Mouse (Mus musculus) megakaryocyte-erythroid progenitor cell, adult 5-6 weeks (primary cell): ENCODE data around the gene Gpr55. TPM values are rescaled to one million over a fixed set of nuclear protein-coding genes. Genes with fewer than 3 reads are reported as not detected.

Source experiments
- ATAC-seq: replicated peaks from 2 replicates; pipeline ENCODE4 v1.8.0; 2016; ENCODE audit warnings: mild to moderate bottlenecking, inconsistent platforms; ENCODE audit not compliant: severe bottlenecking, poor library complexity, low FRiP score, low TSS enrichment
- total RNA-seq, 2 experiments: library from RNA; stranded (forward) in 1 of 2; stranded (reverse) in 1 of 2; fragments of 200-1000, 215-1000 nt in 1 of 2; fragments of >200 nt in 1 of 2; fragmentation: Nextera tagmentation in 1 of 2; gene quantifications; 2 replicates each; pipeline ENCODE4 v1.2.3; 2014 to 2017

The Gpr55 gene
- total RNA-seq, 2 experiments from 2014 or later, result not detected

DNA sequence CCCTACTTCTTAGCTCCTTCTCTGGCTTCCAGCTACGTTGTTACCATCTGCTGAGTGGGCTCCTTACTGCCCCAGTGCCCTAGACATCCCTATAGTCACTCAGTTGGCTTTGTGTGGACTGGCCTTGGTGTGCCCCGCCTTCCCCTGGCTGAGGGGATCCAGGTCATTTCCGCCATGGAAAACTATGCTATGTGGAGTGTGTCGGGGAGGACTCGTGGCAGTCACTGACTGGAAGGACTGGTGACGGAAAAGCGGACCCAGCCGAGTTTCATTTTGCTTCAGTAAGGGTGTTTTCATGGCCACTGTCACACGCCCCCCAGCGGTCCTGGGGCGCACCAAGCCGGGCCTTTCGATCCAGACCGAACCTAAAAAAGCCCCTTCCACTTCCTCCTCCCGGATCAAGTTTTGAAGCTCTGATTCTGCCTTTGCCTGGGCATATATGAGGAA lies 65.4 kb downstream of the Gpr55 start:
- peak; percentile 62 for ATAC-seq

DNA sequence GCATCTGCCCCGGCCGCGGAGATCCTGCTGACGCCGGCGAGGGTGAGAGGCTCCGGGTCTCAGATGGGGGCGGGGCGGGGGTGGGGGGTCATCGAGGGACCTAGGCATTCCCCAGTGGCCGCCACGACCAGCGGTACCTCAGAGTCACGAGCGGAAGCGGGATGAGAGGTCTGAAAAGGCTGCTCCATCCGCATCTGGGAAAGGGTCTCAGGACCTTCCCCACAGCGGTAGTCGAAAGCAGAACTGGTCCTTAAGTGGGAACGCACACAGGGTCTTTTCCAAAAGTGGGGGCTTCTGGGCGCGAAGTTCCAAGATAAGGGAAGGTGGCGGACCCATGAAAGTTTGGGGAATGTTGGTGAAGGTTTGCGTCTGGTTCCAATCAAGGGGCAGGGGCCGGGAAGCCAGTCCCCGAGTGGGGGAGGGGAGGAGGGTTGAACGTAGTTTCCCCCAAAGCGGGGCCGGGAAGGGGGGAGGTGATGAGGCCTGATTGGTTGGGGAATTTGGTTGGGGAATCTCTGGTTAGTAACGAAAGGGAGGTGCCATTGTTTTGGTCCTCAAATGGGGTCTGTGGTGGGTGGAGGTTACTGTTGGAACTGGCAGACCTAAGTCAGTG lies 66.0 kb downstream of the Gpr55 start:
- no peak for ATAC-seq

DNA sequence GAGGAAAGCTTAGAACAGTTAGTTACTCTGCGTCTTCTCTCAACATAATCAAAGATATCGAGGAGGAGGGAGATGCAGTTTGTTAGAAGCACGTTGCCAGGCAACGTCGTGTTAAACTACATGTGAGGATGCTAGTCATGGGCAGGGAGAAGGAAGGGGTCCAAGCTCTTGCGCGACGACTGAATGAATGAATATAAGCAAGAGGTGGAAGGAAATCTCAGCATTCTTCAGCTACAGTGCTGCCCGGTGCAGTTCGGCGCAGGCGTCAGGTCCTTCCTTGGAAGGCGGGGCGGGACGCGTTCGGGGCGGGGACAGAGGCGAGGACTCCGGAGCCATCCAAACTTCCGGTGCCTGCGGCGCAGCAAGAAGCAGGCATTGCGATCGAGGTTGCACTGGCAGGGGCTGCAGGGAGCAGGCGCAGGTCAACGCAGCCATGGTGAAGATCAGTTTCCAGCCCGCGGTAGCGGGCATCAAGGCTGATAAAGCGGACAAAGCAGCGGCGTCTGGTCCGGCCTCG lies 66.5 kb downstream of the Gpr55 start, which contains the start of gene Itm2c:
Gene Itm2c (plus strand): TSS at position 51 of the 517 bp plus-strand sequence.
- peak; percentile 73 for ATAC-seq

Other genes with a start within 250 kb of the Gpr55 start
- gene A630001G21Rik, start 182.4 kb downstream of the Gpr55 start, total RNA-seq (2014; fragmentation: Nextera tagmentation), result 35.7 and 49.8 TPM in 2 replicates
- gene A630001G21Rik, start 182.4 kb downstream of the Gpr55 start, total RNA-seq (2017), result 15.5 and 23.5 TPM in 2 replicates
- gene Cab39, start 167.6 kb downstream of the Gpr55 start, total RNA-seq (2014; fragmentation: Nextera tagmentation), result 53.9 and 68.0 TPM in 2 replicates
- gene Cab39, start 167.6 kb downstream of the Gpr55 start, total RNA-seq (2017), result 113 and 117 TPM in 2 replicates
- gene Itm2c, start 66.7 kb downstream of the Gpr55 start, total RNA-seq (2014; fragmentation: Nextera tagmentation), result 10.8 and 12.3 TPM in 2 replicates
- gene Itm2c, start 66.7 kb downstream of the Gpr55 start, total RNA-seq (2017), result 17.6 and 23.6 TPM in 2 replicates
- not detected in 2 replicates for gene 4933407L21Rik, start 32.5 kb downstream of the Gpr55 start, total RNA-seq (2014; fragmentation: Nextera tagmentation)
- gene 4933407L21Rik, start 32.5 kb downstream of the Gpr55 start, total RNA-seq (2017), result not detected in 2 replicates
- gene Spata3, start 55.8 kb upstream of the Gpr55 start, total RNA-seq (2014; fragmentation: Nextera tagmentation), result not detected in 2 replicates
- gene Spata3, start 55.8 kb upstream of the Gpr55 start, total RNA-seq (2017), result not detected in 2 replicates
- gene 2810459M11Rik, start 84.9 kb upstream of the Gpr55 start, total RNA-seq (2014; fragmentation: Nextera tagmentation), result not detected in 2 replicates
- gene 2810459M11Rik, start 84.9 kb upstream of the Gpr55 start, total RNA-seq (2017), result not detected in 2 replicates
- 107 and 120 TPM in 2 replicates for gene Psmd1, start 103.4 kb upstream of the Gpr55 start, total RNA-seq (2014; fragmentation: Nextera tagmentation)
- gene Psmd1, start 103.4 kb upstream of the Gpr55 start, total RNA-seq (2017), result 198 and 214 TPM in 2 replicates
- not detected in 2 replicates for gene Htr2b, start 151.0 kb upstream of the Gpr55 start, total RNA-seq (2014; fragmentation: Nextera tagmentation)
- not detected in 2 replicates for gene Htr2b, start 151.0 kb upstream of the Gpr55 start, total RNA-seq (2017)
- 0.46 and 4.8 TPM in 2 replicates for gene Gm21972, start 172.6 kb upstream of the Gpr55 start, total RNA-seq (2014; fragmentation: Nextera tagmentation)
- gene Gm21972, start 172.6 kb upstream of the Gpr55 start, total RNA-seq (2017), result 12.3 and 36.2 TPM in 2 replicates
- gene Armc9, start 193.8 kb upstream of the Gpr55 start, total RNA-seq (2014; fragmentation: Nextera tagmentation), result 25.4 and 25.8 TPM in 2 replicates
- 8.8 and 17.1 TPM in 2 replicates for gene Armc9, start 193.8 kb upstream of the Gpr55 start, total RNA-seq (2017)